Mouse (Mus musculus) cortical plate, adult 2 months (tissue): Measurements from ENCODE around the gene Tmem208.
A peak's percentile ranks its signal among the peaks of the same experiment; 100 is the strongest.

Experiments used
- CTCF ChIP-seq: fragments of 200-500 bp; IDR thresholded peaks from 2 replicates; pipeline ENCODE4 v1.5.1; 2011; ENCODE audit warnings: mild to moderate bottlenecking, control low read depth, low read length; ENCODE audit not compliant: insufficient read depth; ENCODE audit errors: extremely low read depth
- POLR2A ChIP-seq: fragments of 200-500 bp; IDR thresholded peaks from 2 replicates; pipeline ENCODE4 v1.6.1; 2011; ENCODE audit warnings: mild to moderate bottlenecking, low read length, control low read depth; ENCODE audit not compliant: insufficient read depth; ENCODE audit errors: extremely low read depth

- TF ChIP-seq CTCF (0 out of 2 replicates have a peak, but pooled peaks have one; percentile 6), POLR2A (0 out of 2 replicates have a peak, but pooled peaks have one; percentile 24)
These were observed 19.9 kb upstream of the Tmem208 start for GRCm38 (mm10) chr8:105306146-105306691.
